Comparison of ENCODE assay signal across 11 mouse cellular contexts in genomic region chr11:87966214-87966613, GRCm38 (mm10). TPM values are rescaled to one million over a fixed set of nuclear protein-coding genes. Genes with fewer than 3 reads are reported as not detected.
DNase-seq lines count a peak whose midpoint lies in the region; ATAC-seq lines count a peak whose summit lies in the region.
"Had no signal": no experiment of that assay in that cellular context is flagged by ENCODE, and none has a peak within 500 bp of the region (broad histone marks: within the 10 kb centered on the region; RNA-seq: fewer than 3 reads in every experiment).

No protein-coding gene starts in this region.

- 26% methylated on average over 10 of the region's 10 CpGs for WGBS in heart, embryonic 16.5 days
- 34% methylated on average over 10 of the region's 10 CpGs for WGBS in intestine, embryonic 16.5 days

- intact Hi-C loops in heart, postnatal 36 days (cut with DNase I), result loop anchor here (5.0 kb wide), 1 partner anchor 856 kb away; no protein-coding TSS in a partner anchor

- 0 out of 2 replicates have a peak, but pooled peaks have one; percentile 61 for ATAC-seq in heart, embryonic 16.5 days (replicated peaks; ENCODE audit: extremely low read depth, insufficient read depth, low FRiP score)
- 0 out of 2 replicates have a peak, but pooled peaks have one; percentile 12 for ATAC-seq in intestine, embryonic 16.5 days
- ATAC-seq in megakaryocyte, adult 5-6 weeks (ENCODE audit: poor library complexity, severe bottlenecking), result no peak

- no peaks in the 10 kb centered on the region for H3K36me3 ChIP-seq in heart, embryonic 16.5 days (ENCODE audit: control insufficient read depth, insufficient read depth)
- no peaks in the 10 kb centered on the region for H3K36me3 ChIP-seq in intestine, embryonic 16.5 days (ENCODE audit: control insufficient read depth, insufficient read depth, low read length)
- H3K36me3 ChIP-seq: neural tube, embryonic 12.5 days had no signal

- H3K27me3 ChIP-seq in heart, embryonic 16.5 days (ENCODE audit: control insufficient read depth, insufficient read depth, low read length), result no peaks in the 10 kb centered on the region
- no peaks in the 10 kb centered on the region for H3K27me3 ChIP-seq in intestine, embryonic 16.5 days (replicated peaks; ENCODE audit: control insufficient read depth, insufficient read depth, low read length)
- H3K27me3 ChIP-seq: neural tube, embryonic 12.5 days had no signal

- H3K4me1 ChIP-seq in heart, embryonic 16.5 days (ENCODE audit: control insufficient read depth, insufficient read depth, low read length), result peaks cover 6% of the 10 kb centered on the region; the same call in 1 of the 2 replicates
- H3K4me1 ChIP-seq in intestine, embryonic 16.5 days (ENCODE audit: control insufficient read depth, insufficient read depth, low read length), result peaks cover 9% of the 10 kb centered on the region; the same call in 1 of the 2 replicates

- H3K9ac ChIP-seq in heart, embryonic 16.5 days (ENCODE audit: low read length), result no peak overlapping the region; the same call in 1 of the 2 replicates
- no peak overlapping the region for H3K9ac ChIP-seq in intestine, embryonic 16.5 days (ENCODE audit: low read depth, low read length)
- H3K9ac ChIP-seq: neural tube, embryonic 12.5 days had no signal

- DNase-seq in heart, postnatal 36 days, result no peak
- peak; percentile 29 for DNase-seq in urinary bladder, postnatal 25 days (ENCODE audit: low spot score)
- no peak for DNase-seq in urinary bladder, adult 2 months (ENCODE audit: low spot score)
- DNase-seq in ovary, adult 18-20 months (ENCODE audit: low spot score), result no peak
- no peak for DNase-seq in adrenal gland, postnatal 36 days

- no peak overlapping the region for H3K27ac ChIP-seq in heart, embryonic 16.5 days (ENCODE audit: low read length)
- no peak overlapping the region for H3K27ac ChIP-seq in intestine, embryonic 16.5 days (ENCODE audit: low read length)
- H3K27ac ChIP-seq: neural tube, embryonic 12.5 days had no signal

- no peak overlapping the region for H3K4me2 ChIP-seq in heart, embryonic 16.5 days (ENCODE audit: low read depth, low read length)
- H3K4me2 ChIP-seq in intestine, embryonic 16.5 days (ENCODE audit: low read depth, low read length), result no peak overlapping the region
- H3K4me2 ChIP-seq: neural tube, embryonic 12.5 days had no signal

- H3K4me3 ChIP-seq in heart, embryonic 16.5 days (ENCODE audit: low read length), result no peak overlapping the region
- no peak overlapping the region for H3K4me3 ChIP-seq in intestine, embryonic 16.5 days (ENCODE audit: low read length)
- H3K4me3 ChIP-seq: erythroblast, embryonic 14.5 days; neural tube, embryonic 12.5 days had no signal

- no peaks in the 10 kb centered on the region for H3K9me3 ChIP-seq in heart, embryonic 16.5 days (replicated peaks; ENCODE audit: control insufficient read depth, low read length)
- H3K9me3 ChIP-seq in intestine, embryonic 16.5 days (ENCODE audit: control insufficient read depth, low read length), result no peaks in the 10 kb centered on the region
- H3K9me3 ChIP-seq: neural tube, embryonic 12.5 days had no signal

RNA-seq across cellular contexts. Expression of gene Dynll2, which starts 21.1 kb away (rescaled TPM):
- polyA plus RNA-seq in heart, embryonic 16.5 days (2015; fragmentation: Nextera tagmentation; extraction: Ambion mirVana), result 23.5 and 25.6 TPM in 2 replicates
- 100 to 1,000 TPM; 340 to 392 TPM for total RNA-seq in heart, postnatal 36 days (2021)
- polyA plus RNA-seq in urinary bladder, adult 2 months (2012; rRNA removed), result 99.3 and 124 TPM in 2 replicates
- polyA plus RNA-seq in intestine, embryonic 16.5 days (2015; fragmentation: Nextera tagmentation; extraction: Ambion mirVana), result 27.9 and 30.5 TPM in 2 replicates
- total RNA-seq in adrenal gland, postnatal 36 days (2021), result 100 to 1,000 TPM; 200 to 233 TPM
- 6.8 and 8.1 TPM in 2 replicates for total RNA-seq in megakaryocyte, adult 5-6 weeks (2015)
- 4.4 and 8.8 TPM in 2 replicates for total RNA-seq in megakaryocyte, adult 5-6 weeks (2017)

RNA-seq across cellular contexts. Expression of gene Olfr464, which starts 45.4 kb away (rescaled TPM):
- not detected in 2 replicates for polyA plus RNA-seq in heart, embryonic 16.5 days (2015; fragmentation: Nextera tagmentation; extraction: Ambion mirVana)
- not detected for total RNA-seq in heart, postnatal 36 days (2021)
- not detected in 2 replicates for polyA plus RNA-seq in urinary bladder, adult 2 months (2012; rRNA removed)
- polyA plus RNA-seq in intestine, embryonic 16.5 days (2015; fragmentation: Nextera tagmentation; extraction: Ambion mirVana), result not detected in 2 replicates
- total RNA-seq in adrenal gland, postnatal 36 days (2021), result not detected
- not detected in 2 replicates for total RNA-seq in megakaryocyte, adult 5-6 weeks (2015)
- total RNA-seq in megakaryocyte, adult 5-6 weeks (2017), result not detected in 2 replicates
- total RNA-seq: layer of hippocampus, adult 18-20 months had no signal
- polyA plus RNA-seq: erythroblast, embryonic 14.5 days; neural tube, embryonic 12.5 days had no signal

Comparison
In these comparisons a context has a peak if more than half of its experiments do, and no peak if none do; other contexts are left out.
1. RNA of gene Dynll2, which starts 21.1 kb away (total RNA-seq): 340 to 392 TPM in heart, postnatal 36 days and 200 to 233 TPM in adrenal gland, postnatal 36 days; 4.4 to 8.8 TPM in megakaryocyte, adult 5-6 weeks; every median in the first group is over 10 times any median in the second.